Mouse (Mus musculus) forebrain, embryonic 15.5 days (tissue): ENCODE measurements around the gene BC004004. TPM values are rescaled to one million over a fixed set of nuclear protein-coding genes. Genes with fewer than 3 reads are reported as not detected.
"Not testable (repeated sequence)": the region's sequence is repeated elsewhere in the genome, so short reads cannot be mapped to it uniquely, and the experiment has no call there.

ENCODE experiments used
- ATAC-seq: fragments of 200-750 bp; cut with Nextera tagmentation; replicated peaks from 2 replicates; pipeline ENCODE4 v1.8.0; 2017; ENCODE audit warnings: mild to moderate bottlenecking, moderate TSS enrichment, moderate library complexity
- H3K27ac ChIP-seq: fragments of 300-500 bp; sonication (generic); replicated peaks from 2 replicates; pipeline ENCODE4 v1.5.1; 2015; ENCODE audit warnings: mild to moderate bottlenecking, inconsistent platforms
- H3K27me3 ChIP-seq: fragments of 300-500 bp; sonication (generic); 2 replicates; pipeline ENCODE4 v1.6.1; 2015; ENCODE audit warnings: inconsistent platforms
- H3K36me3 ChIP-seq: fragments of 300-500 bp; sonication (generic); 2 replicates; pipeline ENCODE4 v1.6.1; 2015; ENCODE audit warnings: mild to moderate bottlenecking, inconsistent platforms
- H3K4me1 ChIP-seq: fragments of 300-500 bp; sonication (generic); 2 replicates; pipeline ENCODE4 v1.6.1; 2015; ENCODE audit warnings: inconsistent platforms
- H3K4me2 ChIP-seq: fragments of 300-500 bp; sonication (generic); replicated peaks from 2 replicates; pipeline ENCODE4 v1.6.1; 2015; ENCODE audit warnings: mild to moderate bottlenecking, inconsistent platforms
- H3K4me3 ChIP-seq: fragments of 300-500 bp; sonication (generic); 2 replicates; pipeline ENCODE4 v1.5.1; 2015; ENCODE audit warnings: mild to moderate bottlenecking, inconsistent platforms
- H3K9ac ChIP-seq: fragments of 300-500 bp; sonication (generic); replicated peaks from 2 replicates; pipeline ENCODE4 v1.6.1; 2015; ENCODE audit warnings: mild to moderate bottlenecking, inconsistent platforms
- H3K9me3 ChIP-seq: fragments of 300-500 bp; sonication (generic); 2 replicates; pipeline ENCODE4 v1.6.1; 2016; ENCODE audit warnings: inconsistent platforms
- WGBS: fragments of 180-500 bp; shearing (Covaris S2); methylation state at CpG from one replicate; pipeline ENCODE4 v1.1.7; 2015; ENCODE audit warnings: mixed read lengths; 5-methylcytosine and 5-hydroxymethylcytosine counted together
- polyA plus RNA-seq: library from polyadenylated mRNA; unstranded; fragments of >200 nt; fragmentation: Nextera tagmentation; extraction: Ambion mirVana; gene quantifications from 2 replicates; pipeline ENCODE4 v1.2.1, GENCODE M21; 2015

Gene BC004004
- polyA plus RNA-seq, 1 experiment from 2014 or later, result 96.4 TPM

GRCm38 (mm10) chr17:29262259-29262649 is 6.3 kb upstream of the BC004004 start:
- ATAC-seq, result no peak
- H3K9me3 ChIP-seq, result no peaks in the 10 kb centered on the region
- peak overlapping the region; percentile 67; the same call in 1 of the 2 replicates for H3K4me2 ChIP-seq
- H3K4me1 ChIP-seq, result peaks cover 37% of the 10 kb centered on the region
- WGBS, result 53% methylated on average over 2 of the region's 2 CpGs
- peaks cover 16% of the 10 kb centered on the region for H3K36me3 ChIP-seq
- H3K27ac ChIP-seq, result no peak overlapping the region
- no peaks in the 10 kb centered on the region for H3K27me3 ChIP-seq
- peak overlapping the region; percentile 89; the same call in 1 of the 2 replicates for H3K4me3 ChIP-seq
- no peak overlapping the region for H3K9ac ChIP-seq

- Histone ChIP-seq H3K27me3 (no peaks in the 10 kb centered on the region), H3K4me1 (peaks cover 44% of the 10 kb centered on the region), H3K4me3 (peak overlapping the region; percentile 89), H3K27ac (peak overlapping the region; percentile 99), H3K4me2 (peak overlapping the region; percentile 67), H3K9me3 (no peaks in the 10 kb centered on the region), H3K9ac (peak overlapping the region; percentile 89), H3K36me3 (peaks cover 4% of the 10 kb centered on the region; the same call in 1 of the 2 replicates)
- WGBS, result under 1% methylated on average over 14 of the region's 14 CpGs
- 0 out of 2 replicates have a peak, but pooled peaks have one; percentile 17 for ATAC-seq
These were observed 5.2 kb upstream of the BC004004 start for GRCm38 (mm10) chr17:29263417-29263816.

GRCm38 (mm10) chr17:29263840-29264633 is 4.6 kb upstream of the BC004004 start, which contains the start of gene Ppil1:
Ppil1 (minus strand) TSS chr17:29264186.
- no peaks in the 10 kb centered on the region for H3K27me3 ChIP-seq
- H3K9ac ChIP-seq, result peak within 1 kb of the TSS; percentile 89
- H3K4me1 ChIP-seq, result peaks cover 44% of the 10 kb centered on the region
- no peaks in the 10 kb centered on the region for H3K9me3 ChIP-seq
- H3K27ac ChIP-seq, result peak within 1 kb of the TSS; percentile 99
- 9% methylated on average over 38 of the region's 38 CpGs for WGBS
- peak; percentile 62 for ATAC-seq
- H3K4me2 ChIP-seq, result peak within 1 kb of the TSS; percentile 67
- H3K36me3 ChIP-seq, result 0 out of 2 replicates have a peak, but pooled peaks cover 3% of the 10 kb centered on the region
- peak within 1 kb of the TSS; percentile 89 for H3K4me3 ChIP-seq

GRCm38 (mm10) chr17:29264760-29265159 is 3.8 kb upstream of the BC004004 start:
- Histone ChIP-seq H3K27me3 (no peaks in the 10 kb centered on the region), H3K4me3 (peak overlapping the region; percentile 89; the same call in 1 of the 2 replicates), H3K4me2 (peak overlapping the region; percentile 67), H3K27ac (peak overlapping the region; percentile 99; the same call in 1 of the 2 replicates), H3K9me3 (no peaks in the 10 kb centered on the region), H3K4me1 (peaks cover 44% of the 10 kb centered on the region), H3K9ac (peak overlapping the region; percentile 89), H3K36me3 (0 out of 2 replicates have a peak, but pooled peaks cover 3% of the 10 kb centered on the region)
- 85% methylated on average over 5 of the region's 5 CpGs for WGBS
- no peak for ATAC-seq

- not testable (repeated sequence) for H3K27ac ChIP-seq, H3K27me3 ChIP-seq, H3K4me3 ChIP-seq, H3K9me3 ChIP-seq, H3K4me2 ChIP-seq, H3K9ac ChIP-seq, ATAC-seq, H3K36me3 ChIP-seq
- WGBS, result 94% methylated on average over 2 of the region's 2 CpGs
- H3K4me1 ChIP-seq, result peaks cover 38% of the 10 kb centered on the region
These were observed 1.5 kb upstream of the BC004004 start for GRCm38 (mm10) chr17:29267040-29267439.

- WGBS, result 63% methylated on average over 6 of the region's 6 CpGs
- Histone ChIP-seq H3K4me2 (peak overlapping the region; percentile 59), H3K27me3 (no peaks in the 10 kb centered on the region), H3K4me3 (peak overlapping the region; percentile 86), H3K9me3 (no peaks in the 10 kb centered on the region), H3K4me1 (peaks cover 27% of the 10 kb centered on the region), H3K9ac (peak overlapping the region; percentile 93), H3K36me3 (no peaks in the 10 kb centered on the region), H3K27ac (peak overlapping the region; percentile 91)
- ATAC-seq, result peak; percentile 24; the same call in 1 of the 2 replicates
These were observed 482 bp upstream of the BC004004 start for GRCm38 (mm10) chr17:29267931-29268681.

GRCm38 (mm10) chr17:29269349-29269706 is 740 bp downstream of the BC004004 start:
- H3K36me3 ChIP-seq, result no peaks in the 10 kb centered on the region
- H3K4me2 ChIP-seq, result peak overlapping the region; percentile 59
- no peak for ATAC-seq
- H3K27ac ChIP-seq, result peak overlapping the region; percentile 91
- no peaks in the 10 kb centered on the region for H3K27me3 ChIP-seq
- peak overlapping the region; percentile 86 for H3K4me3 ChIP-seq
- WGBS, result 14% methylated on average over 10 of the region's 10 CpGs
- H3K9me3 ChIP-seq, result no peaks in the 10 kb centered on the region
- peak overlapping the region; percentile 93 for H3K9ac ChIP-seq
- peaks cover 21% of the 10 kb centered on the region for H3K4me1 ChIP-seq

- Histone ChIP-seq H3K27ac (no peak overlapping the region), H3K4me1 (peaks cover 17% of the 10 kb centered on the region), H3K4me3 (no peak overlapping the region), H3K9me3 (no peaks in the 10 kb centered on the region), H3K4me2 (no peak overlapping the region), H3K27me3 (no peaks in the 10 kb centered on the region), H3K36me3 (no peaks in the 10 kb centered on the region), H3K9ac (no peak overlapping the region)
- ATAC-seq, result no peak
- 94% methylated on average over 9 of the region's 9 CpGs for WGBS
These were observed 1.6 kb downstream of the BC004004 start for GRCm38 (mm10) chr17:29270148-29270698.

GRCm38 (mm10) chr17:29273156-29273555 is 4.6 kb downstream of the BC004004 start:
- H3K4me2 ChIP-seq, result no peak overlapping the region
- H3K36me3 ChIP-seq, result no peaks in the 10 kb centered on the region; the same call in 1 of the 2 replicates
- no peaks in the 10 kb centered on the region for H3K9me3 ChIP-seq
- no peak overlapping the region for H3K4me3 ChIP-seq
- H3K4me1 ChIP-seq, result peaks cover 13% of the 10 kb centered on the region
- H3K27me3 ChIP-seq, result no peaks in the 10 kb centered on the region
- 86% methylated on average over 7 of the region's 7 CpGs for WGBS
- ATAC-seq, result no peak
- no peak overlapping the region for H3K9ac ChIP-seq
- no peak overlapping the region for H3K27ac ChIP-seq

GRCm38 (mm10) chr17:29273889-29274288 is 5.3 kb downstream of the BC004004 start:
- H3K4me2 ChIP-seq, result no peak overlapping the region
- H3K9ac ChIP-seq, result no peak overlapping the region
- H3K4me3 ChIP-seq, result no peak overlapping the region
- ATAC-seq, result no peak
- H3K27ac ChIP-seq, result no peak overlapping the region
- peaks cover 7% of the 10 kb centered on the region; the same call in 1 of the 2 replicates for H3K36me3 ChIP-seq
- H3K4me1 ChIP-seq, result peaks cover 11% of the 10 kb centered on the region
- H3K9me3 ChIP-seq, result no peaks in the 10 kb centered on the region
- H3K27me3 ChIP-seq, result no peaks in the 10 kb centered on the region
- WGBS, result 85% methylated on average over 11 of the region's 11 CpGs

- no peak overlapping the region for H3K27ac ChIP-seq
- H3K9ac ChIP-seq, result no peak overlapping the region
- WGBS, result 93% methylated on average over 5 of the region's 5 CpGs
- peaks cover 20% of the 10 kb centered on the region for H3K36me3 ChIP-seq
- H3K4me2 ChIP-seq, result no peak overlapping the region
- no peak overlapping the region for H3K4me3 ChIP-seq
- no peaks in the 10 kb centered on the region for H3K9me3 ChIP-seq
- peaks cover 13% of the 10 kb centered on the region for H3K4me1 ChIP-seq
- no peak for ATAC-seq
- H3K27me3 ChIP-seq, result no peaks in the 10 kb centered on the region
These were observed 11.8 kb downstream of the BC004004 start for GRCm38 (mm10) chr17:29280422-29280821.

- no peak overlapping the region for H3K4me2 ChIP-seq
- no peak overlapping the region for H3K9ac ChIP-seq
- no peaks in the 10 kb centered on the region for H3K9me3 ChIP-seq
- WGBS, result 64% methylated on average over 5 of the region's 5 CpGs
- no peak overlapping the region for H3K27ac ChIP-seq
- H3K36me3 ChIP-seq, result peaks cover 20% of the 10 kb centered on the region
- H3K4me1 ChIP-seq, result peaks cover 13% of the 10 kb centered on the region
- no peak for ATAC-seq
- H3K27me3 ChIP-seq, result no peaks in the 10 kb centered on the region
- H3K4me3 ChIP-seq, result no peak overlapping the region
These were observed 13.0 kb downstream of the BC004004 start for GRCm38 (mm10) chr17:29281541-29281940.
